Mouse (Mus musculus) heart, postnatal 0 days (tissue): ENCODE results near the gene Ccr1l1. TPM values are rescaled to one million over a fixed set of nuclear protein-coding genes. Genes with fewer than 3 reads are reported as not detected.

ENCODE experiments used
- ATAC-seq: fragments of 200-750 bp; cut with Nextera tagmentation; 2 replicates; pipeline ENCODE4 v1.8.0; 2017; ENCODE audit warnings: low read depth, moderate number of reproducible peaks, moderate library complexity; ENCODE audit not compliant: insufficient read depth
- DNase-seq: peaks from one replicate; pipeline ENCODE4 v3.0.0-alpha.2; 2016; ENCODE audit warnings: low spot score
- H3K27ac ChIP-seq: fragments of 300-500 bp; sonication (generic); 2 replicates; pipeline ENCODE4 v1.5.1; 2014; ENCODE audit warnings: low read depth, mild to moderate bottlenecking
- H3K27me3 ChIP-seq: fragments of 300-500 bp; sonication (generic); 2 replicates; pipeline ENCODE4 v1.6.1; 2014; ENCODE audit warnings: low read length, mixed read lengths; ENCODE audit not compliant: control insufficient read depth, insufficient read depth
- H3K36me3 ChIP-seq: fragments of 300-500 bp; sonication (generic); replicated peaks from 2 replicates; pipeline ENCODE4 v1.6.1; 2014; ENCODE audit warnings: low read length, mixed read lengths; ENCODE audit not compliant: control insufficient read depth, insufficient read depth
- H3K4me1 ChIP-seq: fragments of 300-500 bp; sonication (generic); 2 replicates; pipeline ENCODE4 v1.6.1; 2014; ENCODE audit warnings: antibody characterized with exemption; ENCODE audit not compliant: control insufficient read depth, insufficient read depth
- H3K4me2 ChIP-seq: fragments of 300-500 bp; sonication (generic); 2 replicates; pipeline ENCODE4 v1.6.1; 2014; ENCODE audit warnings: low read depth, mild to moderate bottlenecking, low read length, moderate library complexity
- H3K4me3 ChIP-seq: fragments of 300-500 bp; sonication (generic); 2 replicates; pipeline ENCODE4 v1.5.1; 2014; ENCODE audit warnings: low read depth, low read length
- H3K9ac ChIP-seq: fragments of 300-500 bp; sonication (generic); replicated peaks from 2 replicates; pipeline ENCODE4 v1.6.1; 2014; ENCODE audit warnings: low read depth, low read length, mixed read lengths
- H3K9me3 ChIP-seq: fragments of 300-500 bp; sonication (generic); replicated peaks from 2 replicates; pipeline ENCODE4 v1.6.1; 2016; ENCODE audit warnings: low read length; ENCODE audit not compliant: control insufficient read depth
- CTCF ChIP-seq: IDR thresholded peaks from 2 replicates; pipeline ENCODE4 v1.5.1; 2016; ENCODE audit warnings: antibody characterized with exemption, control low read depth, low read depth
- EP300 ChIP-seq: IDR thresholded peaks from 2 replicates; pipeline ENCODE4 v1.6.1; 2016; ENCODE audit warnings: antibody characterized with exemption, low read depth
- WGBS: fragments of 180-500 bp; shearing (Covaris S2); extraction: QIAGEN DNeasy Blood & Tissue Kit; methylation state at CpG from one replicate; pipeline ENCODE4 v1.1.7; 2014; 5-methylcytosine and 5-hydroxymethylcytosine counted together
- polyA plus RNA-seq: library from polyadenylated mRNA; unstranded; fragments of >200 nt; fragmentation: Nextera tagmentation; extraction: Ambion mirVana; gene quantifications from 2 replicates; pipeline ENCODE4 v1.2.1, GENCODE M21; 2015
- total RNA-seq: library from RNA; depleted of rRNA; stranded (reverse); fragments of >200 nt; gene quantifications from 2 replicates; pipeline ENCODE4 v1.2.3, GENCODE M21; 2014; ENCODE audit warnings: low replicate concordance

The Ccr1l1 gene
- total and polyA plus RNA-seq, 2 experiments from 2014 or later = not detected

GRCm38 (mm10) chr9:123935776-123936175 is 42.4 kb downstream of the Ccr1l1 start:
- H3K4me1 ChIP-seq = no peaks in the 10 kb centered on the region
- H3K36me3 ChIP-seq = no peaks in the 10 kb centered on the region
- H3K27me3 ChIP-seq = no peaks in the 10 kb centered on the region
- no peak overlapping the region for H3K9ac ChIP-seq
- H3K27ac ChIP-seq = no peak overlapping the region
- 80% methylated on average over 5 of the region's 5 CpGs for WGBS
- DNase-seq = no peak
- no peak for ATAC-seq
- H3K4me3 ChIP-seq = no peak overlapping the region
- no peaks in the 10 kb centered on the region for H3K9me3 ChIP-seq
- TF ChIP-seq CTCF = no peak
- no peak for TF ChIP-seq EP300
- H3K4me2 ChIP-seq = no peak overlapping the region

- no peaks in the 10 kb centered on the region for H3K27me3 ChIP-seq
- H3K36me3 ChIP-seq = no peaks in the 10 kb centered on the region
- TF ChIP-seq EP300 (no peak), CTCF (no peak)
- 83% methylated on average over 6 of the region's 6 CpGs for WGBS
- H3K9me3 ChIP-seq = no peaks in the 10 kb centered on the region
- no peak overlapping the region for H3K4me3 ChIP-seq
- H3K9ac ChIP-seq = no peak overlapping the region
- ATAC-seq (no peak), DNase-seq (no peak)
- no peak overlapping the region for H3K4me2 ChIP-seq
- H3K4me1 ChIP-seq = no peaks in the 10 kb centered on the region
- H3K27ac ChIP-seq = no peak overlapping the region
Observed at GRCm38 (mm10) chr9:123935346-123935745, 42.9 kb downstream of the Ccr1l1 start.

- no peaks in the 10 kb centered on the region for H3K4me1 ChIP-seq
- WGBS = 86% methylated on average over 5 of the region's 5 CpGs
Observed at GRCm38 (mm10) chr9:123933716-123934445, 44.3 kb downstream of the Ccr1l1 start.

GRCm38 (mm10) chr9:123932911-123933675 is 45.1 kb downstream of the Ccr1l1 start:
- DNase-seq = no peak
- TF ChIP-seq CTCF (no peak), EP300 (no peak)
- Histone ChIP-seq H3K9me3 (no peaks in the 10 kb centered on the region), H3K4me2 (no peak overlapping the region), H3K36me3 (no peaks in the 10 kb centered on the region), H3K27me3 (no peaks in the 10 kb centered on the region), H3K27ac (no peak overlapping the region), H3K4me1 (no peaks in the 10 kb centered on the region; the same call in 1 of the 2 replicates), H3K4me3 (no peak overlapping the region), H3K9ac (no peak overlapping the region)
- WGBS = 82% methylated on average over 19 of the region's 19 CpGs
- no peak for ATAC-seq

More at GRCm38 (mm10) chr9:123933716-123934445, 44.3 kb downstream of the Ccr1l1 start:
- no peak for DNase-seq
- no peaks in the 10 kb centered on the region for H3K36me3 ChIP-seq
- ATAC-seq = no peak
- no peak overlapping the region for H3K27ac ChIP-seq
- H3K4me2 ChIP-seq = no peak overlapping the region
- H3K4me3 ChIP-seq = no peak overlapping the region
- TF ChIP-seq CTCF (no peak), EP300 (no peak)
- H3K9ac ChIP-seq = no peak overlapping the region
- H3K9me3 ChIP-seq = no peaks in the 10 kb centered on the region
- H3K27me3 ChIP-seq = no peaks in the 10 kb centered on the region

GRCm38 (mm10) chr9:123931761-123932700 is 46.2 kb downstream of the Ccr1l1 start:
- WGBS = 45% methylated on average over 6 of the region's 6 CpGs
- no peaks in the 10 kb centered on the region for H3K27me3 ChIP-seq
- no peak overlapping the region for H3K9ac ChIP-seq
- no peaks in the 10 kb centered on the region; the same call in 1 of the 2 replicates for H3K4me1 ChIP-seq
- no peaks in the 10 kb centered on the region for H3K36me3 ChIP-seq
- no peak overlapping the region for H3K27ac ChIP-seq
- H3K4me3 ChIP-seq = no peak overlapping the region
- no peak overlapping the region for H3K4me2 ChIP-seq
- TF ChIP-seq CTCF = no peak
- TF ChIP-seq EP300 = no peak
- DNase-seq = no peak
- no peak for ATAC-seq
- no peaks in the 10 kb centered on the region for H3K9me3 ChIP-seq
